Mouse (Mus musculus) brown adipose tissue, adult 24 weeks (tissue): ENCODE measurements around the gene Slc39a2. TPM values are rescaled to one million over a fixed set of nuclear protein-coding genes. Genes with fewer than 3 reads are reported as not detected.
"Not testable (repeated sequence)": the region's sequence is repeated elsewhere in the genome, so short reads cannot be mapped to it uniquely, and the experiment has no call there.

Source experiments
- H3K27ac ChIP-seq: fragments of 200-500 bp; replicated peaks from 2 replicates; pipeline ENCODE4 v1.5.1; 2012; ENCODE audit warnings: low read depth, mild to moderate bottlenecking, low read length
- H3K4me1 ChIP-seq: fragments of 200-500 bp; 2 replicates; pipeline ENCODE4 v1.6.1; 2012; ENCODE audit warnings: low read length, mixed read lengths; ENCODE audit not compliant: control insufficient read depth, insufficient read depth, insufficient read length
- H3K4me3 ChIP-seq: fragments of 200-500 bp; 2 replicates; pipeline ENCODE4 v1.5.1; 2012; ENCODE audit warnings: low read depth, mild to moderate bottlenecking, low read length, moderate library complexity; ENCODE audit not compliant: insufficient read depth
- polyA plus RNA-seq: library from polyadenylated mRNA; stranded (reverse); fragments of >200 nt; gene quantifications from 2 replicates; pipeline ENCODE4 v1.2.4, GENCODE M21; 2012; ENCODE audit not compliant: missing spikeins, insufficient read depth, insufficient read length

Gene Slc39a2
- polyA plus RNA-seq = not detected in 2 replicates

DNA sequence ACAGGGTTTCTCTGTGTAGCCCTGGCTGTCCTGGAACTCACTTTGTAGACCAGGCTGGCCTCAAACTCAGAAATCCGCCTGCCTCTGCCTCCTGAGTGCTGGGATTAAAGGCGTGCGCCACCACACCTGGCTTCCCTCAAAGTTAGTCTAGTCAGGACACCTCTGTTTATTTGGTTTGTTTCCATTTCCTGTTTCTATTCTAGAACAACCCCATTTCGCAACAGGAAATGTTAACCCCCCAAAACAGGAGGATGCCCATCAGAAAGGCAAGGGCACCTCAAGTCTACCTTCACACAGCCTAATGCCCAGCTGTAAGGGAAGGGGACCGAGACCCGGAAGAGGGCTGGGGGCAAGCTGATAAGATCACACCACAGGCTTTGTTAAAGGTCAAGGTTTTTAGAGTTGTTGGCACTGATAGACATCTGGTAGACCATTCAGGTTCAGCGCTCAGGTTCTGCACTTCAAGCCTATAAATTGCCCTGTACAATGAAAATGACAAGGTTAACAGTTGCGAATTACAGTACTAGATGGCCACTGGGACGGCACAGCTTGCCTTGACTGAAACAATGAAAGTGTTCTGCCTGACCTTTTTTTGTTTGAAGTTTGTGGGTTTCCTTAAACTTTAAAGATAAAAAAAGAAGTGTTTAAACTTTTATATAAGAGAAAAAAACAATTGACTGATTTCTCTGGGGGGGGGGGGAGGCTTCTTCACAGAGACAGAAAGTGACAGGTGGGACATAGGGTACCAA, at the start of gene Slc39a2:
Gene Slc39a2, plus strand, starts transcription at position 699 of the 749 bp plus-strand sequence.
- Histone ChIP-seq H3K27ac (no peak within 1 kb of the TSS), H3K4me1 (no peaks in the 10 kb centered on the region), H3K4me3 (no peak within 1 kb of the TSS)

DNA sequence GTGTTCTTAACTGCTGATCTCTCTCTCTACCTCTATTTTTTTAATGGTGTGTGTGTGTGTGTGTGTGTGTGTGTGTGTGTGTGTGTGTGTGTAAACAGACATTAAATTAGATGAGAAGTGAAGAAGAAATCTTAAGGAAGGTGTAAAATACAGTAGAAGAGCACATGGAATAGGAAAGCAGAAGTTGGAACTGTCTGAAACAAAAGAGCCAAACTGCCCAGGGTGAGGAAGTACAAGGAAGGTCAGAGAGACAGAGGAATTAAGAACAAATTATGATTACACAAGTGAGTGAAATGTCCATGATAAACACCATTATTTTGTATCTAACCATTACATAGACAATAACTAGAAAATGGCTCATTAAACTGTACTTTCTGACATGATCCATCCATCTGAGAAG, 48.8 kb upstream of the Slc39a2 start:
- H3K4me1 ChIP-seq = no peaks in the 10 kb centered on the region
- no peak overlapping the region for H3K27ac ChIP-seq
- H3K4me3 ChIP-seq = no peak overlapping the region

DNA sequence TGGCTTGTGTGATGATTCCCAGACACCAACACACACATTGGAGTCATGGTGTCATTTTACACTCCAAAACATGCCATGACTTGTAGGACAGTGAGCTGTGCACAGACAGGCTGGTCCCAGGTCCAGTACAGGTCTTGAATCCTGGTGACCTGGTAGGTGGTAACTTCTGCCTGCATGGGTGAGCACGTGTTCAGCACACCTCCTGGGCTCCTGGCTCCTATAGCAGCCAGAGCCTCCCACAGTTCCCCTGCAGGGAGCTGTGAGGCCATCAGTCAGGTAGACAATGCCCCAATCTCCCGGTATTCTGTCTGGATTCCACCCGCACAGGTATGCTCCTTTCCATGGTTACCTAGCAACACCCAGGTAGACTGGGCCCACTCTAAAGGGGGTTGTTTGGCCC, 46.1 kb upstream of the Slc39a2 start:
- no peaks in the 10 kb centered on the region for H3K4me1 ChIP-seq
- H3K27ac ChIP-seq = no peak overlapping the region
- no peak overlapping the region for H3K4me3 ChIP-seq

DNA sequence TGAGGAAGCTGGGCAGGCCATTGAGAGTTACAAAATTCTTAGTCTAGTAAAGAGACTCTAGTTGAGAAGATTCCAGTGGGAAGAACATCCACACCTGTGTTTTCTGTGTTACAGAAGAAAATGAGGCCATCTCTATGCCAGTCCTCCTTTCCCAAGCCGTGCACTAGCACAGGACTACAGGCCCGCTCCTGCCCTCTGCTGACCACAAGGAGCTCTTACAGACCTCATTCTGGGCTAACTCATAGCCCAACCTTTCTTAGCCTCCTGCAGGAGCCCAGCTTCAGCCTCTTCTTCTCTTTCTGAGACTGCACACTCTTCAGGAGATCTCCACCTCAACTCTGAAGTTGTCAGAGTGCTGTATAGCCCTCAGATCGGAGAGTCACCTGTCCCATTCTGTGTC, 41.7 kb upstream of the Slc39a2 start:
- H3K4me1 ChIP-seq, H3K4me3 ChIP-seq, H3K27ac ChIP-seq: not testable (repeated sequence)

DNA sequence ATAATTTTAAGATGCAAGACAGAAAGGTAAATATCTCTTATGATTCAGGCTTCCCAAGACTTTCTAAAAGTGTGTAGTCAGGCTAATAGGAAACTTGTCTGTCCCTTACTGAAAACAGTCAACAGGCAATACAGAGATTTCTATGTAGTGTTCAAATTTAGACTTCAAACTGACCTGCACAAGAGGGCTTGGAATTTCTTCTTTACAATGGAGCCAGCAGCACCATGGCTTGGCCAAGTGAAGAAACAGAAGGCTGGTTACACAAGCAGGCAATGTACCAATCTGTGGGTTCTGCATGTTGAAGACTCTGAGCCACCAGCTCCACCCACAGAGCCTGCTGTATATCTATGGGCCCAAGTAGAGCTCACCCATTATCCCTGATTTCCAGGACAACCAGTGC, 39.3 kb upstream of the Slc39a2 start, which contains the start of gene Ear6:
Gene Ear6, plus strand, starts transcription at position 301 of the 400 bp plus-strand sequence.
- Histone ChIP-seq H3K4me1 (no peaks in the 10 kb centered on the region), H3K4me3 (no peak within 1 kb of the TSS), H3K27ac (no peak within 1 kb of the TSS)

DNA sequence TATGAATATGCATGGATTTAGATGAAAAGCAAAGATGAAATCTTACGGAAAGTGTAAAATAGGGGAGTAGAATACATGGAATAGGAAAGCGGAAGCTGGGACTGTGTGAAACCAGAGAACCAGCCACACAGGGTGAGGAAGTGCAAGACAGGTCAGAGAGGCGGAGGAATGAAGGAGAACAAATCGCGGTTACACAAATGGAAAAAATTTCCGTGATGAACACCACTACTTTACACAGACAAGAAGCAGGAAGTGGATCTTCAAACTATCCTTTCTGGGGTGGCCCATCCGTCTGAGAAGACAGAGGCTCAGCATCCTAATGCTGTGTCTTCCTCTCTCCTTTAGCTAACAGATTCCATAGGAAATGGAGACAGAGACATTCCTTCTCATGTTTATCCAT, 37.4 kb upstream of the Slc39a2 start:
- not testable (repeated sequence) for H3K4me1 ChIP-seq, H3K27ac ChIP-seq, H3K4me3 ChIP-seq

DNA sequence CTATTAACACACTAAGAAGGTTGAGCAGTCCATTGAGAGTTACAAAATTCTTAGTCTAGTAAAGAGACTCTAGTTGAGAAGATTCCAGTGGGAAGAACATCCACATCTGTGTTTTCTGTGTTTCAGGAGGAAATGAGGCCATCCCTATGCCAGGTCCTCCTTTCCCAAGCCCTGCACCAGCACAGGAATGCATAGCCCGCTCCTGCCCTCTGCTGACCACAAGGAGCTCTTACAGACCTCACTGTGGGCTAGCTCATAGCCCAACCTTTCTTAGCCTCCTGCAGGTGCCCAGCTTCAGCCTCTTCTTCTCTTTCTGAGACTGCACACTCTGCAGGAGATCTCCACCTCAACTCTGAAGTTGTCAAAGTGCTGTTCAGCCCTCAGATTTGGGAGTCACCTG, 29.1 kb upstream of the Slc39a2 start:
- H3K27ac ChIP-seq, H3K4me1 ChIP-seq, H3K4me3 ChIP-seq: not testable (repeated sequence)

DNA sequence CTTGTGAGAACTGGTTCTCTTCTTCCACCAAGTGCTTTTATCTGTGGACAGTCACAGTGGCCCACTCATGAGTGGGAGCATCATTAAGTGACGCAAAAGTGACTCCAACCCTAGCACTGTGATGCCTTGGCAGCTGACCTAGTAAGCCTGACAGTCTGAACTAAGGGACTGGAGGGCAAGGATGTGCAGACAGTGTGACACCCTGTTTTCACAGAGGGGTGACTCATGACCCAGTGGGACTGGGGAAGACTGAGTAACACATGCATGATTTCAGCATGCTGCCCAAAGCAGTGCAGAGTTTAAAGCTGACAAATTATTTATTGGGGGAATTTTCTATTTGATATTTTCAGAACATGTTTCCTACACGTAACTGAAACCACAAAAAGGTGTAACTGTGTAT, 21.9 kb upstream of the Slc39a2 start:
- Histone ChIP-seq H3K4me3 (no peak overlapping the region), H3K27ac (no peak overlapping the region), H3K4me1 (no peaks in the 10 kb centered on the region)

DNA sequence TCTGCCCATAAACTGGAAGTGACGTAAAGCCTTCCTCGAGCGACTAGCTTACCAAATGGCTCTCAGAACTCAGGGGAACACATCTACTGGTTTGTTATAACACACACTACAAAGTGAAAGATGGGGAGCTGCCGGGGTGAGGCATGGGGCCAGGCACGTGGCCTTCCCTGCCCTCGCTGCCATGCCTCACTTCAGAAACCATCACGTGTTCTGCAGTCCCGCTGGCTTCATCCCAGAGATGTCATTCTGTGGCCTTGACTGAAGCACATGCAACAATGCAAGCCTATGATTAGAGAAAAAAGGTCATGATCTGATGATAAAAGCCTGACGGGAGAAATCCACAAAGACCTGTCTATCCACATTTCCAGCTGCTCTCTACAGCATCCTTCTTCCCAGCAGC, 20.9 kb upstream of the Slc39a2 start:
- Histone ChIP-seq H3K4me3 (no peak overlapping the region), H3K27ac (no peak overlapping the region), H3K4me1 (no peaks in the 10 kb centered on the region)

DNA sequence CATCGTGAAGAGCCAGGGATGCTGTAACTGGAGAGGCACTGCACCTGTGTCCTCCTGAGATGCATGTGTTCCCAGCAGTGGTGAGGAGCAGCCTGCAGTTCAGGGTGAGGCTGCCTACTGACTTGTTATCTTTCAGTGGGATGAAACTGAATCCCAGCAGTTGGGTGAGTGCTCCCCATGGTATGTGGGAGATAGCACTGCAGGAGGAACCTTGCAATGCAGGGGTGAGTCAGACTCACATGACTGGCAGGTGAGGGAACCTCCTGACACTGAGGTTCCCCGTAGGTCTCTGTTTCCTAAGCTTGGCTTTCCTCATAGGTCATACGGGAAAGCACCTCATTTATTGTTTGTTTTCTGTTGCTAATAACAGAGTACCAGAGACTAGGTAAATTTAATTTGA, 15.2 kb upstream of the Slc39a2 start:
- Histone ChIP-seq H3K27ac (no peak overlapping the region), H3K4me1 (no peaks in the 10 kb centered on the region), H3K4me3 (no peak overlapping the region)

DNA sequence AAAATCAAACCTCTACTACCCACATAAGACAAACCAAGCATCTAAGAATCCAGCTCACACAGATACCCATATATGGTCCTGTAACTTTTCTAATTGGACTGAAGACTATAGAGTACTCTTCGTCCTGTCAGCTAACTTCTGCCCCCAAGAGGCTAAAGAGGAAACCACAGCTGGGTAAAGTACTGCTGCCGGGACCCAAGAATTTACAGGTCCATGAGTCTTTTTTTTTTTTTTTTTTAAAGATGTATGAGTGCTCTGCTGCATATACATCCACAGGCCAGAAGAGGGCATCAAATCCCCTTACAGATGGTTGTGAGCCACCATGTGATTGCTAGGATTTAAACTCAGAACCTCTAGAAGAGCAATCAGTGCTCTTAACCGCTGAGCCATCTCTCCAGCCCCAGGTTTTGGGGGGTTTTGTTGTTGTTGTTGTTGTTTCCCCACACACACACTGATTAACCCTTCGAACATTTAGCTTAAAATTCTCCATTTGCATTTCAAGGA, 9.1 kb upstream of the Slc39a2 start:
- no peak overlapping the region for H3K27ac ChIP-seq

DNA sequence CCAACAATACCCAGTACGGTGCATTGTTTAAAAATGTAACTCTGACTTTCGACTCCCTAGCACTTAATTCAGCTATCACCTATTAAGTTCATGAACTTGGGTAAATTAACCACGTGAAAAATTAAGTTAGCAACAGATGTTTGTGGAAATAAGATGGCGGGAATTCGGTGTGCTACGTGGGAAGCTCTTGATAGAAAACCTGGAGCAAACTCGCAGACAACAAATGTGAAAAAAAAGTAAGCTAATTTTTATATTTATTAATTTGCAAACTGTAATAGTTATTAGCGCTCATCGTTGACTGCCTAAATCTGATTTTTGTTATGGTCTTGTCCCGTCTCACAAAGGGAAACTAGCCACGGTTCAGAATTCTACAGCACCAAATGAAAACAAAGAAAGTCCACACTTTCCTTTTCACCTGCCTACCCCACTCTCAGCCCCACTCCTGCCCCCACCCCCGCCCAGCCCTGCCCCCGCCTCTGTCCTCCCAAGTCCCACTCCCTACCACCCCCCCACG, 8.6 kb upstream of the Slc39a2 start:
- peak overlapping the region; percentile 47 for H3K4me3 ChIP-seq
- no peak overlapping the region for H3K27ac ChIP-seq
- H3K4me1 ChIP-seq = no peaks in the 10 kb centered on the region

More for the DNA sequence above, 9.1 kb upstream of the Slc39a2 start:
- Histone ChIP-seq H3K4me3 (peak overlapping the region; percentile 47), H3K4me1 (no peaks in the 10 kb centered on the region)

DNA sequence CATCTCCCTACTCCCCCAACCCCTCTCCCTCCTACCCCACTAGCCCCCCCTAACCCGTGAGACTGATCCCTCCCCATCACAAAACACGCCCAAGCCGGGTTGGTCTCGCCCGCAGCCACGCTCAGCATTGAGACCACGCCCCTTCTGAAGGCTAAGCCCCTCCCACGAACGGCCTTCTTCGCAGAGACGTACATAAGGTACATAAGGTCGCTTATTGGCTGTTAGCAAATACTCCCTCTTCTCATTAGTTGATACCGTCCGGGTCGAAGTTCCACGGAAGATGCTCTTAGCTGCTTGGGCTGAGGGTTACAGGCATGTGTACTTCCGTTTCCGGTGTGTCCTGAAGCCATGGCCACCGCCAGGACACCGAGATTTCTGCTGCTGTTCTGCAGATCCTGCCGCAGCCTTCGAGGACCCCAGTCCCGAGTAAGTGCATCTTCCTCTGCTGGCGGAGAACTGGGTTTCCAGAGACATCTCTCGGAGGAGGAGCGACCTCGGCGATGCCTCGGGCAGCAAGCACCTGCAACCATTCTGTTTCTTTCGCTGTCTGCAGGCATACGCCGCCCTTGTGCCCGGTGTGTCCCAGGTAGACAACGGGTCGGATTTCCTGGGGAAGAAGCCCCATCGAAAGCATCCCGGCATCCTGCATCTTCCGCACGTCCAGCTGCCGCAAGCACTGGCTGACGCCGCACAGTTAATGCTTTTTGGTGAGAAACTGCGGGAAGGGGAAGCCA, 7.9 kb upstream of the Slc39a2 start, which contains the start of gene Mettl17:
Gene Mettl17, plus strand, starts transcription at position 245 of the 734 bp plus-strand sequence.
- H3K4me3 ChIP-seq = peak within 1 kb of the TSS; percentile 86
- no peak within 1 kb of the TSS for H3K27ac ChIP-seq
- H3K4me1 ChIP-seq = no peaks in the 10 kb centered on the region

DNA sequence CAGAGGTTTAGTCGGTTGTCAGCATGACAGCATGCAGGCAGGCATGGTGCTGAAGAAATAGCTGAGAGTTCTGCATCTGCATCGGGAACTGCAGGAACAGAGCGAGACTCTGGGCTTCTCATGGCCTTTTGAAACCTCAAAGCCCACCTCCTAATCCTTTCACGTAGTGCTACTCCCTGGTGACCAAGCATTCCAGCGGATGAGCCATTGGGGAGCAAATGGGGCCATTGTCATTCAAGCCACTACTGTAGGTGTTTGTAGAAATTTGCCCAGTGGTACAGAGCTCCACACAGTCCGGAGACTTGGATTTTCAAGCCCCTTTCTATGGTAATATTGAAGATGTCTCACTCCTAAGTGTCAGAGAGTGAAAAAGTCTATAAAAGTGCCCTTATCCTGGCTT, 6.6 kb upstream of the Slc39a2 start:
- no peak overlapping the region for H3K27ac ChIP-seq
- no peaks in the 10 kb centered on the region for H3K4me1 ChIP-seq
- H3K4me3 ChIP-seq = 0 out of 2 replicates have a peak overlapping the region, but pooled peaks have one; percentile 8

DNA sequence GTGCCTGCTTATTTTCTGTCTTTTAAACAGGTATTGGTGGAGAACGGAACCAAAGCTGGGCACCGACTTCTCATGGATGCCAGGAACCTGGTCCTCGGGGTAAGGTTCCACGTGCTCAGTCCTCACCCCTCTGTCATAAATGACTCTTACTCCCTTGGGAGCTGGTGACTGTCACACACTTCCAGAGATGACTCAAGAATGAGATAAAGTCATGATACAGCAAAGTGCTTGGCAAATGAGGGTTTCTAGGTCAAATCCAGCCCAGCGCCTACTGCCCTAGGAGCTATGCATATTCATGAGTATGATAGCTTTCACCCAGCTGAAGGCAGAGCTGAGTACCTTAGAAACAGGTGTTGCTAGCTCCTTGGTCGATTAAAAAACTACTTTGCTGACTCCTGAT, 2.9 kb upstream of the Slc39a2 start:
- no peaks in the 10 kb centered on the region for H3K4me1 ChIP-seq
- H3K27ac ChIP-seq = no peak overlapping the region
- no peak overlapping the region for H3K4me3 ChIP-seq
